Mouse (Mus musculus): ENCODE measurements around the gene Fbxw8. TPM values are rescaled to one million over a fixed set of nuclear protein-coding genes. Genes with fewer than 3 reads are reported as not detected.

The Fbxw8 gene
- polyA plus RNA-seq, 1 experiment from 2014 or later: 28.6 TPM

- Histone ChIP-seq H3K27me3 (ENCODE audit: control insufficient read depth, insufficient read depth, low read length) (no peaks in the 10 kb centered on the region), H3K9ac (ENCODE audit: low read depth, low read length) (no peak overlapping the region), H3K4me1 (ENCODE audit: control insufficient read depth, insufficient read depth, low read length) (0 out of 2 replicates have a peak, but pooled peaks cover 3% of the 10 kb centered on the region), H3K27ac (ENCODE audit: low read depth, low read length) (no peak overlapping the region), H3K36me3 (ENCODE audit: control insufficient read depth, insufficient read depth, low read length) (peaks cover 37% of the 10 kb centered on the region), H3K9me3 (ENCODE audit: control insufficient read depth, low read length) (no peaks in the 10 kb centered on the region), H3K4me2 (replicated peaks; ENCODE audit: low read depth, low read length) (no peak overlapping the region), H3K4me3 (ENCODE audit: low read length) (no peak overlapping the region)
- 68% methylated on average over 5 of the region's 5 CpGs for WGBS
- ATAC-seq (ENCODE audit: low FRiP score, low TSS enrichment): no peak
Observed at GRCm38 (mm10) chr5:118066828-118067227, 88.4 kb downstream of the Fbxw8 start.

DNA sequence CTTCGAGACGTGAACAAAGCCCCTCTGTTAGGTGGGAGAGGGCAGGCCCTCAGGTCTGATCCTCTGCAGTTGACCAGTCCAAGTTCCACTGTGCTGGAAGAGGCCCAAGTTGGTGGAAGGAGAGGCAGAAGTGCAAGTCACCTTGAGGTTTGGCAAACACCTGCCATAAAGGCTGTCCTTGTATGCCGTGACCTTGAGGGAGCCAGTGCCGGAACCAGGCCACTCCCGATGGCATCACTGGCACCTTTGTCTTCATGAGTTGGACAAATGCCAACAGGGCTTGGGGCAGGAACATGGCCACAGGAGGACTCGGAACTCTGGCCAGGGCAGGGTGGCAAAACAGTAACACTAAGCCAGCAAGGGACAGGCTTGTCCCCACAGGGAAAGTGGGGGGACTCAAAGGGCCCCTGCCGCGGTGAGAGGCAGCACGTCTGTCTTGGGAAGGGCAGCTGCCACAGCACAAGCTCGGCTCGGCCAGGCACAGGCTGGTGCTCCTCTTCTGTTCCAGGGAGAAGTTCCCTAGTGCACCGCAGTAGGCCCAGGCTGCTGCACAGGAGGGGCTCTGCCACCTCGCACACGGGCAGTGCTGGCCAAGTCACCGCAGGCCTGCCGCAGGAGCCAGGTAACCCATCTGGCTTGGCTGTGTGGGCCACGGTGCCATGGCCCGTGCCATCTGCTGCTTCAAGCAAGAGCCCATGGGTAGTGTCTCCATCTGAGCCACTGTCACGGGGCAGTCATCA is 89.6 kb downstream of the Fbxw8 start:
- Histone ChIP-seq H3K27ac (ENCODE audit: low read depth, low read length) (peak overlapping the region; percentile 87), H3K4me1 (ENCODE audit: control insufficient read depth, insufficient read depth, low read length) (0 out of 2 replicates have a peak, but pooled peaks cover 3% of the 10 kb centered on the region), H3K4me3 (ENCODE audit: low read length) (no peak overlapping the region), H3K9me3 (ENCODE audit: control insufficient read depth, low read length) (no peaks in the 10 kb centered on the region), H3K36me3 (ENCODE audit: control insufficient read depth, insufficient read depth, low read length) (peaks cover 37% of the 10 kb centered on the region), H3K4me2 (replicated peaks; ENCODE audit: low read depth, low read length) (no peak overlapping the region), H3K9ac (ENCODE audit: low read depth, low read length) (no peak overlapping the region), H3K27me3 (ENCODE audit: control insufficient read depth, insufficient read depth, low read length) (no peaks in the 10 kb centered on the region)
- 80% methylated on average over 19 of the region's 19 CpGs for WGBS
- no peak for ATAC-seq (ENCODE audit: low FRiP score, low TSS enrichment)

DNA sequence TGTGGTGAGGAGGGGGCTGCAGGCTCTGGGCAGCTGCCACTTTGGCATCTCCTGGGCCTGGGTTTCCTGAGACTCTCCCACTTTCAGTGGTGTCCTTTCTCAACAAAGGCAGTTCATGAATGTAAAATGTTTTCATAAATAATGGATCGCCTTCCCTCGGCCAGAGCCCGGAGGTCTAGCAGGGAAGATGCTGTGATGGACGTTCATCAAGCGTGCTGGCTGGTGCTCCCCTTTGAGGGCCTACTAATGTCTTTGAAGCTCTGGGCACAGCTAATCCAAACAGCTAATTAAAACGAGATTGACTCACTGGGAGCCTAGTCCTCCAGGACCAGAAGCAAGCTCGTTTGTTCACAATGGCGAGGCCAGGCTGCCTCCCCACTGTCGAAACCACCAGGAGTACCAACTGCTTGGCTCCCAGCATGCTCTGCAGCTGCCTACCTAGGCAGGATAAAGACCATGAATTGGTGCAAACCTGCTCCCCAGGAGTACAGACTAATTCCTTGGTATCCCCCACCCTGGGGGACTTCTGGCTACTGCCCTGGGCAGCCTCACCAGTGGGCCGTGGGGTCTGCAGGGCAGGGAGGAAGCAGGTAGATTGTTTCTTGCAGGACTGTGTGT is 90.9 kb downstream of the Fbxw8 start:
- Histone ChIP-seq H3K36me3 (ENCODE audit: control insufficient read depth, insufficient read depth, low read length) (peaks cover 30% of the 10 kb centered on the region), H3K27me3 (ENCODE audit: control insufficient read depth, insufficient read depth, low read length) (no peaks in the 10 kb centered on the region), H3K9me3 (ENCODE audit: control insufficient read depth, low read length) (no peaks in the 10 kb centered on the region), H3K27ac (ENCODE audit: low read depth, low read length) (peak overlapping the region; percentile 87), H3K4me3 (ENCODE audit: low read length) (no peak overlapping the region), H3K4me2 (replicated peaks; ENCODE audit: low read depth, low read length) (no peak overlapping the region), H3K4me1 (ENCODE audit: control insufficient read depth, insufficient read depth, low read length) (0 out of 2 replicates have a peak, but pooled peaks cover 3% of the 10 kb centered on the region), H3K9ac (ENCODE audit: low read depth, low read length) (no peak overlapping the region)
- 59% methylated on average over 10 of the region's 10 CpGs for WGBS
- ATAC-seq (ENCODE audit: low FRiP score, low TSS enrichment): no peak

- no peak overlapping the region for H3K27ac ChIP-seq (ENCODE audit: low read depth, low read length)
- no peak overlapping the region for H3K9ac ChIP-seq (ENCODE audit: low read depth, low read length)
- 0 out of 2 replicates have a peak, but pooled peaks cover 3% of the 10 kb centered on the region for H3K4me1 ChIP-seq (ENCODE audit: control insufficient read depth, insufficient read depth, low read length)
- no peaks in the 10 kb centered on the region for H3K27me3 ChIP-seq (ENCODE audit: control insufficient read depth, insufficient read depth, low read length)
- no peak for ATAC-seq (ENCODE audit: low FRiP score, low TSS enrichment)
- 82% methylated on average over 8 of the region's 8 CpGs for WGBS
- H3K4me2 ChIP-seq (replicated peaks; ENCODE audit: low read depth, low read length): no peak overlapping the region
- H3K36me3 ChIP-seq (ENCODE audit: control insufficient read depth, insufficient read depth, low read length): peaks cover 22% of the 10 kb centered on the region
- H3K9me3 ChIP-seq (ENCODE audit: control insufficient read depth, low read length): no peaks in the 10 kb centered on the region
- H3K4me3 ChIP-seq (ENCODE audit: low read length): no peak overlapping the region
Observed at GRCm38 (mm10) chr5:118063181-118063621, 92.1 kb downstream of the Fbxw8 start.

DNA sequence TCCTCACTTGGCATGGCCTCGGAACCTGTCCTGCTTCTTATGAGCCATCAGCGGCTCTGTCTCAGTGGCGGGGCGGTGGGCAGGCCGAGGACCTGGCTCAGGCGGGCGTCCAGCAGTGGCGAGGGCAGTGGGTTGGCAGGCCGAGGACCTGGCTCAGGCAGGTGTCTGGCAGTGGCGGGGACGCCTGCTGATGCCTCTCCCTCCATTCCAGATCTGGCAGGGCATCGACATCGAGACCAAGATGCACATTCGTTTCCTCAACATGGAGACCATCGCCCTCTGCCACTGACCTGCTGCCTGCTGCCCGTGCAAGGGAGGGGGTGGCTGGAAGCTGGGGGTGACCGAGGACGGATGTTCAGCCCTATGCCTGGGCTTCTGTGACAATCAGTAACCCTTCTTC is 93.9 kb downstream of the Fbxw8 start:
- no peaks in the 10 kb centered on the region for H3K9me3 ChIP-seq (ENCODE audit: control insufficient read depth, low read length)
- no peak overlapping the region for H3K9ac ChIP-seq (ENCODE audit: low read depth, low read length)
- H3K36me3 ChIP-seq (ENCODE audit: control insufficient read depth, insufficient read depth, low read length): peaks cover 9% of the 10 kb centered on the region; the same call in 1 of the 2 replicates
- H3K27me3 ChIP-seq (ENCODE audit: control insufficient read depth, insufficient read depth, low read length): no peaks in the 10 kb centered on the region
- H3K4me2 ChIP-seq (replicated peaks; ENCODE audit: low read depth, low read length): no peak overlapping the region
- no peak for ATAC-seq (ENCODE audit: low FRiP score, low TSS enrichment)
- no peak overlapping the region for H3K4me3 ChIP-seq (ENCODE audit: low read length)
- H3K4me1 ChIP-seq (ENCODE audit: control insufficient read depth, insufficient read depth, low read length): peaks cover 11% of the 10 kb centered on the region; the same call in 1 of the 2 replicates
- no peak overlapping the region for H3K27ac ChIP-seq (ENCODE audit: low read depth, low read length)
- WGBS: 93% methylated on average over 18 of the region's 18 CpGs

DNA sequence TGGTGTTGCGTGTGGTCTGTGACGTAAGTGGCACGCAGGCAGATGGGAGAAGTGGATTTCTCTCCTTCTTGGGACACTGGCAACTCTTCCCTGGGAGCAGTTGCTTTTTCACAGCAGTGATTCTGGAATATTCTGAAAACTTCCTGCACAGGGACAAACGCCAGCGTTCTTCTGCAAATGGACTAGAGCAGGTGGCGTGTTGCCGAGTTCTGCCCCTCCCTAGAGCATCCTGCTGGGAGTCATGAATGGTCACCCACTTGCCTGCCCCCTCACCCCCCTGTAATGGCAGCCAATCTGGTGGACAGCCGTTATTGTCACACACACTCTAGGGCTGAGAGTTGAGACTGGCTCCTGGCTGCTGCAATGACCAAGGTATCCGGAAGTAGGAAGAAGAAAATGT is 95.6 kb downstream of the Fbxw8 start:
- H3K27me3 ChIP-seq (ENCODE audit: control insufficient read depth, insufficient read depth, low read length): no peaks in the 10 kb centered on the region
- H3K27ac ChIP-seq (ENCODE audit: low read depth, low read length): no peak overlapping the region
- ATAC-seq (ENCODE audit: low FRiP score, low TSS enrichment): no peak
- peaks cover 11% of the 10 kb centered on the region; the same call in 1 of the 2 replicates for H3K4me1 ChIP-seq (ENCODE audit: control insufficient read depth, insufficient read depth, low read length)
- H3K4me3 ChIP-seq (ENCODE audit: low read length): no peak overlapping the region
- H3K36me3 ChIP-seq (ENCODE audit: control insufficient read depth, insufficient read depth, low read length): peaks cover 1% of the 10 kb centered on the region; the same call in 1 of the 2 replicates
- WGBS: 83% methylated on average over 9 of the region's 9 CpGs
- no peaks in the 10 kb centered on the region for H3K9me3 ChIP-seq (ENCODE audit: control insufficient read depth, low read length)
- H3K4me2 ChIP-seq (replicated peaks; ENCODE audit: low read depth, low read length): no peak overlapping the region
- no peak overlapping the region for H3K9ac ChIP-seq (ENCODE audit: low read depth, low read length)

GRCm38 (mm10) chr5:118058858-118059257 is 96.4 kb downstream of the Fbxw8 start:
- Histone ChIP-seq H3K9ac (ENCODE audit: low read depth, low read length) (no peak overlapping the region), H3K27ac (ENCODE audit: low read depth, low read length) (no peak overlapping the region), H3K9me3 (ENCODE audit: control insufficient read depth, low read length) (no peaks in the 10 kb centered on the region), H3K36me3 (ENCODE audit: control insufficient read depth, insufficient read depth, low read length) (no peaks in the 10 kb centered on the region; the same call in 1 of the 2 replicates), H3K4me3 (ENCODE audit: low read length) (no peak overlapping the region), H3K4me1 (ENCODE audit: control insufficient read depth, insufficient read depth, low read length) (peaks cover 8% of the 10 kb centered on the region; the same call in 1 of the 2 replicates), H3K4me2 (replicated peaks; ENCODE audit: low read depth, low read length) (no peak overlapping the region), H3K27me3 (ENCODE audit: control insufficient read depth, insufficient read depth, low read length) (no peaks in the 10 kb centered on the region)
- WGBS: 87% methylated on average over 10 of the region's 10 CpGs
- no peak for ATAC-seq (ENCODE audit: low FRiP score, low TSS enrichment)

DNA sequence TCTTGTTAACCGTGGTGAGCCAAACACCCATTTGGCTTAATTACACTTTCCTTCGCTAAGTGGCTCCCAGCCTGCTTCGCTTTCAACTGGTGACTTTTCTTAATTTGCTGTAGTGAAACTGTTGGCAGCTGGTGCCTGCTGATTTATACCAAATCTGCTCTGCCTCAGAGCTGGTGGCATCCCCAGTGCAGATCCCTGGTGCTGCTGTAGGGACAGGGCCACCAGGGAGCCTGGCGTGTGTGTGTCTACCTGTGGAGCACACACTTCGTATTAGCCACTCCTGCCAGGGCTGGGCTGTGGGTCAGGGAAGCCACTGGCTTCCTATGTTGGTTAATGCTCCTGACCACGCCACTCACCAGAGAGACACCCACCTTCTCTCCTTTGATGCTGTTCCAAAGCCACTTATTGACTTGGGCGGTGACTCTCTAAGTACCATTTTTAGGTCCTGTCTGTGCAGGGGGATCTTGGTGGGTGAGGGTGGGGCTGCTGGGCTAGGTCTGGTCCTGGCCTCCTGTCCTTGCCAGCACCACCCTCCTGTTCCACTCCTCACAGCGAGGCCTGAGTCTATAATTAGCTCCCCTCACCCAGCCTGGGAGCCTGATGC is 97.7 kb downstream of the Fbxw8 start:
- Histone ChIP-seq H3K9ac (ENCODE audit: low read depth, low read length) (no peak overlapping the region), H3K27me3 (ENCODE audit: control insufficient read depth, insufficient read depth, low read length) (no peaks in the 10 kb centered on the region), H3K9me3 (ENCODE audit: control insufficient read depth, low read length) (no peaks in the 10 kb centered on the region), H3K4me3 (ENCODE audit: low read length) (no peak overlapping the region), H3K27ac (ENCODE audit: low read depth, low read length) (no peak overlapping the region), H3K36me3 (ENCODE audit: control insufficient read depth, insufficient read depth, low read length) (no peaks in the 10 kb centered on the region; the same call in 1 of the 2 replicates), H3K4me1 (ENCODE audit: control insufficient read depth, insufficient read depth, low read length) (peaks cover 8% of the 10 kb centered on the region; the same call in 1 of the 2 replicates), H3K4me2 (replicated peaks; ENCODE audit: low read depth, low read length) (no peak overlapping the region)
- no peak for ATAC-seq (ENCODE audit: low FRiP score, low TSS enrichment)
- WGBS: 32% methylated on average over 8 of the region's 8 CpGs

Data from kidney, embryonic 14.5 days (tissue).